Comparison of ENCODE assay signal across 9 mouse cellular contexts in the genomic region with DNA sequence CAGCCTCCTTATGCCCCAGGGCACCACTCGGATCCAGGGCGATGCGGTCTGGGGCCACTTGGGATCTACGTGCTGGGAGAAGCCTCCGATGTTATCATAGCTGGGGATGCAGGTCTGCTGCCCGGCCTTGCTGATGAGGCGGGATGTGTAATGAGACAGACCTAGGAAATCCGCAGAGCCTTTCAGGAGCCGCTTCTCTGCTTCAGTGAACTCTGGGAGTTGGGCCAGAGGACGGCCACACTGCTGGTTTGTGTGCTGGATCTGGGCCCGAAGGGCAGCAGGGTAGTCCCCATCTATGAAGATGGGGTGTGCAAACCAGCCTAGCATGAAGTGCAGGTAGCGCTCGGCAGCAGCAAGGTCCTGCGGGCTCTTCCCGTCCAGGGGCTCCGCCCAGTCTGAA. TPM values are rescaled to one million over a fixed set of nuclear protein-coding genes. Genes with fewer than 3 reads are reported as not detected.
DNase-seq lines count a peak whose midpoint lies in the region; ATAC-seq and TF ChIP-seq lines count a peak whose summit lies in the region.
"Had no signal": no experiment of that assay in that cellular context is flagged by ENCODE, and none has a peak within 500 bp of the region (broad histone marks: within the 10 kb centered on the region; RNA-seq: fewer than 3 reads in every experiment).

No protein-coding gene starts in this region.

- no peaks in the 10 kb centered on the region for H3K27me3 ChIP-seq in forebrain, embryonic 12.5 days
- no peaks in the 10 kb centered on the region for H3K27me3 ChIP-seq in forebrain, embryonic 11.5 days (ENCODE audit: control insufficient read depth, insufficient read depth, low read length)
- H3K27me3 ChIP-seq in hindbrain, postnatal 0 days (ENCODE audit: insufficient read depth, low read length) = no peaks in the 10 kb centered on the region

- DNase-seq in forebrain, embryonic 11.5 days (ENCODE audit: low spot score) = no peak
- DNase-seq in retina, postnatal 7 days (ENCODE audit: low read depth, low spot score) = peak; percentile 17
- no peak for DNase-seq in retina, embryonic 14.5 days (ENCODE audit: low spot score)
- peak; percentile 90 for DNase-seq in hindbrain, postnatal 0 days (ENCODE audit: low spot score)
- DNase-seq in right cerebral cortex, postnatal 10 days (ENCODE audit: low spot score in 2 of 2) = peak; percentile 70 to 78
- no peak for DNase-seq in thymus, postnatal 0 days (ENCODE audit: low spot score)
- no peak for DNase-seq in thymus, adult 18-20 months
- DNase-seq: lung, postnatal 4 days had no signal

- TF ChIP-seq CTCF in hindbrain, postnatal 0 days (IDR thresholded peaks at IDR 0.05; ENCODE audit: low read depth) = no peak

- H3K4me3 ChIP-seq in forebrain, embryonic 12.5 days (replicated peaks) = no peak overlapping the region
- no peak overlapping the region for H3K4me3 ChIP-seq in forebrain, embryonic 11.5 days (ENCODE audit: low read depth, low read length)
- H3K4me3 ChIP-seq in hindbrain, postnatal 0 days (ENCODE audit: low read length) = no peak overlapping the region

- WGBS in forebrain, embryonic 12.5 days = 89% methylated on average over 16 of the region's 16 CpGs
- WGBS in forebrain, embryonic 11.5 days = 91% methylated on average over 16 of the region's 16 CpGs
- 52% methylated on average over 16 of the region's 16 CpGs for WGBS in hindbrain, postnatal 0 days

- no peaks in the 10 kb centered on the region for H3K4me1 ChIP-seq in forebrain, embryonic 12.5 days
- H3K4me1 ChIP-seq in forebrain, embryonic 11.5 days (replicated peaks; ENCODE audit: control insufficient read depth, insufficient read depth, low read length) = no peaks in the 10 kb centered on the region
- peaks cover 5% of the 10 kb centered on the region; the same call in 1 of the 2 replicates for H3K4me1 ChIP-seq in hindbrain, postnatal 0 days (ENCODE audit: insufficient read depth, low read length)

- H3K9me3 ChIP-seq in forebrain, embryonic 12.5 days = 0 out of 2 replicates have a peak, but pooled peaks cover 3% of the 10 kb centered on the region
- no peaks in the 10 kb centered on the region for H3K9me3 ChIP-seq in forebrain, embryonic 11.5 days (ENCODE audit: control insufficient read depth, low read length)
- no peaks in the 10 kb centered on the region for H3K9me3 ChIP-seq in hindbrain, postnatal 0 days (ENCODE audit: low read length)

- no peak overlapping the region for H3K27ac ChIP-seq in forebrain, embryonic 12.5 days
- no peak overlapping the region for H3K27ac ChIP-seq in forebrain, embryonic 11.5 days (ENCODE audit: low read depth, low read length)
- peak overlapping the region; percentile 6; the same call in 1 of the 2 replicates for H3K27ac ChIP-seq in hindbrain, postnatal 0 days

- ATAC-seq in forebrain, embryonic 12.5 days (ENCODE audit: low FRiP score) = 0 out of 2 replicates have a peak, but pooled peaks have one; percentile 14
- no peak for ATAC-seq in forebrain, embryonic 11.5 days (replicated peaks; ENCODE audit: low FRiP score)
- ATAC-seq in hindbrain, postnatal 0 days = peak; percentile 92

- no peak overlapping the region for H3K9ac ChIP-seq in forebrain, embryonic 12.5 days
- no peak overlapping the region for H3K9ac ChIP-seq in forebrain, embryonic 11.5 days (ENCODE audit: low read length)
- no peak overlapping the region for H3K9ac ChIP-seq in hindbrain, postnatal 0 days (replicated peaks; ENCODE audit: low read length)

- 0 out of 2 replicates have a peak, but pooled peaks cover 5% of the 10 kb centered on the region for H3K36me3 ChIP-seq in forebrain, embryonic 12.5 days (replicated peaks)
- no peaks in the 10 kb centered on the region for H3K36me3 ChIP-seq in forebrain, embryonic 11.5 days (ENCODE audit: control insufficient read depth, insufficient read depth, low read length)
- H3K36me3 ChIP-seq in hindbrain, postnatal 0 days (ENCODE audit: insufficient read depth, low read length) = no peaks in the 10 kb centered on the region

- H3K4me2 ChIP-seq in forebrain, embryonic 12.5 days = no peak overlapping the region
- H3K4me2 ChIP-seq in forebrain, embryonic 11.5 days (ENCODE audit: low read depth, low read length, severe bottlenecking) = no peak overlapping the region
- H3K4me2 ChIP-seq in hindbrain, postnatal 0 days (ENCODE audit: low read depth, low read length) = peak overlapping the region; percentile 31; the same call in 1 of the 2 replicates

RNA-seq across cellular contexts. Expression of gene Lct, which starts 24.2 kb away (rescaled TPM):
- polyA plus RNA-seq in forebrain, embryonic 12.5 days (2016; fragmentation: Nextera tagmentation; extraction: Ambion mirVana) = 0.13 and 0.24 TPM in 2 replicates
- polyA plus RNA-seq in forebrain, embryonic 11.5 days (2014; fragmentation: Nextera tagmentation; extraction: Ambion mirVana) = 0.16 and 0.21 TPM in 2 replicates
- 0.26 and 1.0 TPM in 2 replicates for total RNA-seq in hindbrain, postnatal 0 days (2014; rRNA removed)
- polyA plus RNA-seq in hindbrain, postnatal 0 days (2015; fragmentation: Nextera tagmentation; extraction: Ambion mirVana) = 0.78 and 0.85 TPM in 2 replicates
- 0.03 and 0.16 TPM in 2 replicates for polyA plus RNA-seq in thymus, postnatal 0 days (2015; fragmentation: Nextera tagmentation; extraction: Ambion mirVana)

RNA-seq across cellular contexts. Expression of gene Mcm6, which starts 55.6 kb away (rescaled TPM):
- polyA plus RNA-seq in forebrain, embryonic 12.5 days (2016; fragmentation: Nextera tagmentation; extraction: Ambion mirVana) = 256 and 263 TPM in 2 replicates
- polyA plus RNA-seq in forebrain, embryonic 11.5 days (2014; fragmentation: Nextera tagmentation; extraction: Ambion mirVana) = 343 and 344 TPM in 2 replicates
- 59.0 and 77.3 TPM in 2 replicates for total RNA-seq in hindbrain, postnatal 0 days (2014; rRNA removed)
- polyA plus RNA-seq in hindbrain, postnatal 0 days (2015; fragmentation: Nextera tagmentation; extraction: Ambion mirVana) = 58.6 and 59.1 TPM in 2 replicates
- 278 and 299 TPM in 2 replicates for polyA plus RNA-seq in thymus, postnatal 0 days (2015; fragmentation: Nextera tagmentation; extraction: Ambion mirVana)

Comparison
In these comparisons a context has a peak if more than half of its experiments do, and no peak if none do; other contexts are left out.
1. DNase-seq: peak in retina, postnatal 7 days (single experiment), hindbrain, postnatal 0 days (single experiment) and right cerebral cortex, postnatal 10 days (2 of 2); none in forebrain, embryonic 11.5 days (single experiment), retina, embryonic 14.5 days (single experiment), thymus, postnatal 0 days (single experiment) and thymus, adult 18-20 months (0 of 2).